Mouse (Mus musculus) ES-E14 (cell line): Measurements from ENCODE around the gene Nyx.

Experiments used
- HCFC1 ChIP-seq: IDR thresholded peaks from 2 replicates; pipeline ENCODE4 v1.6.1; 2012; ENCODE audit warnings: low read length, inconsistent platforms, borderline replicate concordance; ENCODE audit not compliant: insufficient read depth
- ZNF384 ChIP-seq: IDR thresholded peaks from 2 replicates; pipeline ENCODE4 v1.6.1; 2012; ENCODE audit warnings: low read depth, low read length, inconsistent platforms

- TF ChIP-seq HCFC1 (no peak), ZNF384 (no peak)
These were observed 37.0 kb downstream of the Nyx start for GRCm38 (mm10) chrX:13502862-13503375.
